Mouse (Mus musculus) midbrain, postnatal 0 days (tissue): ENCODE results near the gene Olfr1090. TPM values are rescaled to one million over a fixed set of nuclear protein-coding genes. Genes with fewer than 3 reads are reported as not detected.

Experiments used
- ATAC-seq: fragments of 200-750 bp; cut with Nextera tagmentation; 2 replicates; pipeline ENCODE4 v1.8.0; 2017; ENCODE audit warnings: moderate number of reproducible peaks, mild to moderate bottlenecking, moderate TSS enrichment, moderate library complexity; ENCODE audit not compliant: low FRiP score
- DNase-seq: peaks from one replicate; pipeline ENCODE4 v3.0.0-alpha.2; 2015; ENCODE audit warnings: low spot score
- H3K27ac ChIP-seq: fragments of 300-500 bp; sonication (generic); 2 replicates; pipeline ENCODE4 v1.5.1; 2014; ENCODE audit warnings: low read depth, mild to moderate bottlenecking, low read length, mixed read lengths
- H3K27me3 ChIP-seq: fragments of 300-500 bp; sonication (generic); 2 replicates; pipeline ENCODE4 v1.6.1; 2014; ENCODE audit warnings: low read length, control low read depth, mixed read lengths; ENCODE audit not compliant: insufficient read depth
- H3K36me3 ChIP-seq: fragments of 300-500 bp; sonication (generic); 2 replicates; pipeline ENCODE4 v1.6.1; 2014; ENCODE audit warnings: low read length, control low read depth, mixed read lengths; ENCODE audit not compliant: insufficient read depth
- H3K4me1 ChIP-seq: fragments of 300-500 bp; sonication (generic); 2 replicates; pipeline ENCODE4 v1.6.1; 2014; ENCODE audit warnings: mild to moderate bottlenecking, control low read depth, antibody characterized with exemption, low read length, mixed read lengths; ENCODE audit not compliant: insufficient read depth
- H3K4me2 ChIP-seq: fragments of 300-500 bp; sonication (generic); 2 replicates; pipeline ENCODE4 v1.6.1; 2014; ENCODE audit warnings: low read depth, mild to moderate bottlenecking, low read length, mixed read lengths; ENCODE audit not compliant: poor library complexity, severe bottlenecking
- H3K4me3 ChIP-seq: fragments of 300-500 bp; sonication (generic); 2 replicates; pipeline ENCODE4 v1.5.1; 2014; ENCODE audit warnings: low read depth, mild to moderate bottlenecking, low read length, moderate library complexity
- H3K9ac ChIP-seq: fragments of 300-500 bp; sonication (generic); replicated peaks from 2 replicates; pipeline ENCODE4 v1.6.1; 2014; ENCODE audit warnings: mild to moderate bottlenecking, low read length, moderate library complexity, mixed read lengths; ENCODE audit not compliant: poor library complexity, severe bottlenecking
- H3K9me3 ChIP-seq: fragments of 300-500 bp; sonication (generic); 2 replicates; pipeline ENCODE4 v1.6.1; 2016; ENCODE audit warnings: low read length, control low read depth
- CTCF ChIP-seq: IDR thresholded peaks from 2 replicates; pipeline ENCODE4 v1.5.1; 2016; ENCODE audit warnings: antibody characterized with exemption, mild to moderate bottlenecking
- WGBS: fragments of 180-500 bp; shearing (Covaris S2); extraction: QIAGEN DNeasy Blood & Tissue Kit; methylation state at CpG from one replicate; pipeline ENCODE4 v1.1.7; 2014; 5-methylcytosine and 5-hydroxymethylcytosine counted together
- polyA plus RNA-seq: library from polyadenylated mRNA; unstranded; fragments of >200 nt; fragmentation: Nextera tagmentation; extraction: Ambion mirVana; gene quantifications from 2 replicates; pipeline ENCODE4 v1.2.1, GENCODE M21; 2015
- total RNA-seq: library from RNA; depleted of rRNA; stranded (reverse); fragments of >200 nt; gene quantifications from 2 replicates; pipeline ENCODE4 v1.2.3, GENCODE M21; 2014; rRNA removed

Gene Olfr1090
- not detected in 2 replicates for total RNA-seq
- not detected in 2 replicates for polyA plus RNA-seq

- no peak within 1 kb of the TSS for H3K4me2 ChIP-seq
- no peak for TF ChIP-seq CTCF
- WGBS = 88% methylated on average over 1 of the region's 1 CpGs
- no peaks in the 10 kb centered on the region for H3K36me3 ChIP-seq
- H3K27me3 ChIP-seq = no peaks in the 10 kb centered on the region
- ATAC-seq (no peak), DNase-seq (no peak)
- H3K4me3 ChIP-seq = no peak within 1 kb of the TSS
- H3K9ac ChIP-seq = no peak within 1 kb of the TSS
- H3K27ac ChIP-seq = no peak within 1 kb of the TSS
- no peaks in the 10 kb centered on the region for H3K9me3 ChIP-seq
- H3K4me1 ChIP-seq = no peaks in the 10 kb centered on the region
Measured at GRCm38 (mm10) chr2:86758893-86759292, at the start of gene Olfr1090. Gene Olfr1090 (minus strand): TSS chr2:86758993.

- no peaks in the 10 kb centered on the region for H3K27me3 ChIP-seq
Measured at GRCm38 (mm10) chr2:86782179-86782578, 23.4 kb upstream of the Olfr1090 start, which contains the start of gene Olfr1093. Gene Olfr1093 (plus strand): TSS chr2:86782479.

GRCm38 (mm10) chr2:86761050-86761449 is 2.3 kb upstream of the Olfr1090 start:
- no peak overlapping the region for H3K4me2 ChIP-seq
- H3K9me3 ChIP-seq = no peaks in the 10 kb centered on the region
- WGBS = 97% methylated on average over 6 of the region's 6 CpGs
- H3K36me3 ChIP-seq = no peaks in the 10 kb centered on the region
- DNase-seq = no peak
- TF ChIP-seq CTCF = no peak
- H3K27ac ChIP-seq = no peak overlapping the region
- no peak overlapping the region for H3K4me3 ChIP-seq
- H3K4me1 ChIP-seq = no peaks in the 10 kb centered on the region
- no peak for ATAC-seq
- H3K9ac ChIP-seq = no peak overlapping the region
- no peaks in the 10 kb centered on the region for H3K27me3 ChIP-seq

More at GRCm38 (mm10) chr2:86782179-86782578, 23.4 kb upstream of the Olfr1090 start, which contains the start of gene Olfr1093:
- H3K4me3 ChIP-seq = no peak within 1 kb of the TSS
- WGBS = 84% methylated on average over 2 of the region's 2 CpGs
- no peak within 1 kb of the TSS for H3K27ac ChIP-seq
- H3K9ac ChIP-seq = no peak within 1 kb of the TSS
- ATAC-seq (no peak), DNase-seq (no peak)
- TF ChIP-seq CTCF = no peak
- H3K4me2 ChIP-seq = no peak within 1 kb of the TSS
- H3K9me3 ChIP-seq = no peaks in the 10 kb centered on the region
- no peaks in the 10 kb centered on the region for H3K4me1 ChIP-seq
- H3K36me3 ChIP-seq = no peaks in the 10 kb centered on the region

GRCm38 (mm10) chr2:86733601-86734000 is 25.2 kb downstream of the Olfr1090 start, which contains the start of gene Olfr1089:
Gene Olfr1089 (minus strand): TSS chr2:86733701.
- Histone ChIP-seq H3K9me3 (no peaks in the 10 kb centered on the region), H3K9ac (no peak within 1 kb of the TSS), H3K36me3 (no peaks in the 10 kb centered on the region), H3K4me2 (no peak within 1 kb of the TSS), H3K4me3 (no peak within 1 kb of the TSS), H3K27me3 (no peaks in the 10 kb centered on the region), H3K27ac (no peak within 1 kb of the TSS), H3K4me1 (no peaks in the 10 kb centered on the region)
- TF ChIP-seq CTCF = no peak
- DNase-seq = no peak
- ATAC-seq = no peak

Other genes starting within 250 kb of the Olfr1090 start
- not detected in 2 replicates for gene Olfr1079, start 216.5 kb downstream of the Olfr1090 start, total RNA-seq
- gene Olfr1079, start 216.5 kb downstream of the Olfr1090 start, polyA plus RNA-seq = not detected in 2 replicates
- not detected in 2 replicates for gene Olfr1080, start 200.8 kb downstream of the Olfr1090 start, total RNA-seq
- not detected in 2 replicates for gene Olfr1080, start 200.8 kb downstream of the Olfr1090 start, polyA plus RNA-seq
- not detected in 2 replicates for gene Olfr1082, start 160.0 kb downstream of the Olfr1090 start, total RNA-seq
- not detected in 2 replicates for gene Olfr1082, start 160.0 kb downstream of the Olfr1090 start, polyA plus RNA-seq
- gene Olfr1084, start 119.3 kb downstream of the Olfr1090 start, total RNA-seq = not detected in 2 replicates
- gene Olfr1084, start 119.3 kb downstream of the Olfr1090 start, polyA plus RNA-seq = not detected in 2 replicates
- not detected in 2 replicates for gene Olfr1085, start 97.0 kb downstream of the Olfr1090 start, total RNA-seq
- gene Olfr1085, start 97.0 kb downstream of the Olfr1090 start, polyA plus RNA-seq = not detected in 2 replicates
- gene Olfr1086, start 78.9 kb downstream of the Olfr1090 start, total RNA-seq = not detected in 2 replicates
- not detected in 2 replicates for gene Olfr1086, start 78.9 kb downstream of the Olfr1090 start, polyA plus RNA-seq
- not detected in 2 replicates for gene Olfr1087, start 60.6 kb downstream of the Olfr1090 start, total RNA-seq
- gene Olfr1087, start 60.6 kb downstream of the Olfr1090 start, polyA plus RNA-seq = not detected in 2 replicates
- not detected in 2 replicates for gene Olfr1089, start 25.3 kb downstream of the Olfr1090 start, total RNA-seq
- not detected in 2 replicates for gene Olfr1089, start 25.3 kb downstream of the Olfr1090 start, polyA plus RNA-seq
- gene Olfr1093, start 23.5 kb upstream of the Olfr1090 start, total RNA-seq = not detected in 2 replicates
- not detected in 2 replicates for gene Olfr1093, start 23.5 kb upstream of the Olfr1090 start, polyA plus RNA-seq
- not detected in 2 replicates for gene Olfr141, start 51.0 kb upstream of the Olfr1090 start, total RNA-seq
- gene Olfr141, start 51.0 kb upstream of the Olfr1090 start, polyA plus RNA-seq = not detected in 2 replicates
- gene Olfr1094, start 65.7 kb upstream of the Olfr1090 start, total RNA-seq = not detected in 2 replicates
- gene Olfr1094, start 65.7 kb upstream of the Olfr1090 start, polyA plus RNA-seq = not detected in 2 replicates
- gene Olfr1095, start 92.7 kb upstream of the Olfr1090 start, total RNA-seq = not detected in 2 replicates
- not detected in 2 replicates for gene Olfr1095, start 92.7 kb upstream of the Olfr1090 start, polyA plus RNA-seq
- gene Gm13723, start 115.8 kb upstream of the Olfr1090 start, total RNA-seq = not detected in 2 replicates
- gene Gm13723, start 115.8 kb upstream of the Olfr1090 start, polyA plus RNA-seq = not detected in 2 replicates
- gene Olfr1097, start 133.2 kb upstream of the Olfr1090 start, total RNA-seq = not detected in 2 replicates
- not detected in 2 replicates for gene Olfr1097, start 133.2 kb upstream of the Olfr1090 start, polyA plus RNA-seq
- not detected in 2 replicates for gene Olfr1098, start 165.6 kb upstream of the Olfr1090 start, total RNA-seq
- not detected in 2 replicates for gene Olfr1098, start 165.6 kb upstream of the Olfr1090 start, polyA plus RNA-seq
- gene Olfr1099, start 201.7 kb upstream of the Olfr1090 start, total RNA-seq = not detected in 2 replicates
- not detected in 2 replicates for gene Olfr1099, start 201.7 kb upstream of the Olfr1090 start, polyA plus RNA-seq
- gene Olfr1100, start 221.0 kb upstream of the Olfr1090 start, total RNA-seq = not detected in 2 replicates
- not detected in 2 replicates for gene Olfr1100, start 221.0 kb upstream of the Olfr1090 start, polyA plus RNA-seq
- gene Olfr1101, start 232.2 kb upstream of the Olfr1090 start, total RNA-seq = not detected in 2 replicates
- gene Olfr1101, start 232.2 kb upstream of the Olfr1090 start, polyA plus RNA-seq = not detected in 2 replicates
- gene Olfr1102, start 239.4 kb upstream of the Olfr1090 start, total RNA-seq = not detected in 2 replicates
- not detected in 2 replicates for gene Olfr1102, start 239.4 kb upstream of the Olfr1090 start, polyA plus RNA-seq